Mouse (Mus musculus) thymus, adult 2 months (tissue): ENCODE data around the gene L2hgdh.

Experiments used
- CTCF ChIP-seq: fragments of 200-500 bp; IDR thresholded peaks from 2 replicates; pipeline ENCODE4 v1.5.1; 2012; ENCODE audit warnings: mild to moderate bottlenecking, control low read depth, low read length, moderate library complexity, borderline replicate concordance; ENCODE audit not compliant: control insufficient read depth, poor library complexity, insufficient read depth; ENCODE audit errors: extremely low read depth
- POLR2A ChIP-seq: fragments of 200-500 bp; IDR thresholded peaks from 2 replicates; pipeline ENCODE4 v1.6.1; 2012; ENCODE audit warnings: mild to moderate bottlenecking, low read length, control low read depth, moderate library complexity; ENCODE audit not compliant: control insufficient read depth, poor library complexity, insufficient read depth; ENCODE audit errors: extremely low read depth

DNA sequence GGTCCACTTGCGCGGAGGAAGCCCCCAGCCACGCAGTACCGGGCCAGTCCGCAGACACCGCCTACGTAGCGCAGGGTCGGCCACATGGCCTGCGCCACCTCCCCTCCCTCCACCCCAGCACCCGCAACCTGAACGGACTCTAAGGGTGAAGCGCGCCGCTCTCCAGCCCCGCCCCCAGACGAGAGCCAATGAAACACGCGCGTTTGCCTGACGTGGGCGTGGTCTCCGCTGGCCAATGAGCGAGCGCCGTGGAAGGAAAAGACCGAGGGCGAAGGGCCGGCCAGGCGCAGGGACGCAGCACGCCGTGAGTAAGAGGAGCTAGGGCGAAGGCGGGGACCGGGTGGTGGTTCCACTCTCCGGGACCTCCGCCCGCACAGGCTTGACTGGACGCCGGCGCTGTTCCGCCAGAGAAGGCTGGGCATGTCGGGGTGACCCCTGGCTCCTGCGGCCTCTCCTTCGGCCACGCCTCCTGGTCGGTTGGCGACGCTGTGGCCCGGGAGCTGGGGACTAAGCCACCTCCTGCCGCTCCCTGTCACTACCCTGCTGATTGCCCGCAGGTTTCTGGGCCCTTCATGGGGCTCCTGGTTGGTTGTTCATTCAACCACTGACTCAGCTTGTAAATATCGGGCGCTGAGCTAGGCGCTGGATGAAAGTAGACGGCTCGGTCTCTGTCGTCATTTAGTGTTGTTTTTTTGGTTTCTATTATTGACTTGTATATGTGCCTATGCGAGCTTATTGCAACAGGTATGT, at the start of gene L2hgdh, which contains the start of gene Atp5s:
- TF ChIP-seq POLR2A (peak; percentile 67), CTCF (no peak)
